8 mouse cellular contexts compared by ENCODE assay signal in the genomic region with DNA sequence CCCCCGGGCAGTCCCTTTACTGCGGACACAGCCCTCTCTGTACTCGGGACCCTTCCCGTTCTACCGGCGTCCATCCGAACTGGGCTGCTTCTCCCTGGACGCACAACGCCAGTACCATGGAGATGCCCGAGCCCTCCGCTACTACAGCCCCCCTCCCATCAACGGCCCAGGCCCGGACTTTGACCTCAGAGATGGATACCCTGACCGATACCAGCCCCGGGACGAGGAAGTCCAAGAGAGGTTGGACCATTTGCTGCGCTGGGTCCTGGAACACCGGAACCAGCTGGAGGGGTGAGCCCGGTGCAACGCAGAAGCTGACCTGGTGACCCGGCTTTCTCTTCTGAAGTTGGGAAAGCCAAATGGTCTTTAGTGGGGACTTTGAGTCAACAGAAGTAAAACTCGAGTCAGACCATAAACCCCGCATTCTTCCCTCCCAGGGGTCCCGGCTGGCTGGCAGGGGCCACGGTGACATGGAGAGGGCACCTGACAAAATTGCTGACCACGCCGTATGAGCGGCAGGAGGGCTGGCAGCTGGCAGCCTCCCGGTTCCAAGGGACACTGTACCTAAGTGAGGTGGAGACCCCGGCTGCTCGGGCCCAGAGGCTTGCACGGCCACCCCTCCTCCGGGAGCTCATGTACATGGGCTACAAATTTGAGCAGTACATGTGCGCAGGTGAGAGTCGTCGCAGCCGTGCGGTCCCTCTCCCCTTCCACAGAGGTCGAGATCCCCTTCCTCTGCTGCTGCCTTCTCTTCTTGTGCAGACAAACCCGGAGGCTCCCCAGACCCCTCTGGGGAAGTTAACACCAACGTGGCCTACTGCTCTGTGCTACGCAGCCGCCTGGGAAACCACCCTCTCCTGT. TPM values are rescaled to one million over a fixed set of nuclear protein-coding genes. Genes with fewer than 3 reads are reported as not detected.
DNase-seq lines count a peak whose midpoint lies in the region; ATAC-seq lines count a peak whose summit lies in the region.

No protein-coding gene starts in this region.

- H3K4me2 ChIP-seq in lung, embryonic 15.5 days, result peak overlapping the region; percentile 99
- H3K4me2 ChIP-seq in embryonic facial prominence, embryonic 15.5 days (replicated peaks), result peak overlapping the region; percentile 99
- peak overlapping the region; percentile 93 for H3K4me2 ChIP-seq in hindbrain, embryonic 14.5 days (replicated peaks)
- H3K4me2 ChIP-seq in liver, embryonic 15.5 days, result peak overlapping the region; percentile 96

- peaks cover 18% of the 10 kb centered on the region for H3K4me1 ChIP-seq in lung, embryonic 15.5 days
- peaks cover 24% of the 10 kb centered on the region for H3K4me1 ChIP-seq in embryonic facial prominence, embryonic 15.5 days
- peaks cover 21% of the 10 kb centered on the region for H3K4me1 ChIP-seq in hindbrain, embryonic 14.5 days (replicated peaks; ENCODE audit: control insufficient read depth, insufficient read depth, low read length)
- H3K4me1 ChIP-seq in liver, embryonic 15.5 days (replicated peaks), result peaks cover 53% of the 10 kb centered on the region

- peaks cover 43% of the 10 kb centered on the region for H3K36me3 ChIP-seq in lung, embryonic 15.5 days
- H3K36me3 ChIP-seq in embryonic facial prominence, embryonic 15.5 days, result peaks cover 50% of the 10 kb centered on the region
- peaks cover 58% of the 10 kb centered on the region for H3K36me3 ChIP-seq in hindbrain, embryonic 14.5 days (replicated peaks; ENCODE audit: control insufficient read depth, insufficient read depth)
- H3K36me3 ChIP-seq in liver, embryonic 15.5 days (replicated peaks), result peaks cover 55% of the 10 kb centered on the region

- peak; percentile 2; the same call in 1 of the 2 replicates for ATAC-seq in lung, embryonic 15.5 days (ENCODE audit: borderline replicate concordance, extremely low read depth, low FRiP score, low TSS enrichment)
- ATAC-seq in embryonic facial prominence, embryonic 15.5 days (ENCODE audit: insufficient number of reproducible peaks, low FRiP score, low TSS enrichment, low read depth), result no peak
- ATAC-seq in hindbrain, embryonic 14.5 days (ENCODE audit: low FRiP score), result no peak
- no peak for ATAC-seq in liver, embryonic 15.5 days (ENCODE audit: insufficient read depth)
- no peak for ATAC-seq in megakaryocyte-erythroid progenitor cell, adult 5-6 weeks (replicated peaks; ENCODE audit: low FRiP score, low TSS enrichment, poor library complexity, severe bottlenecking)

- whole genome bisulfite sequencing in lung, embryonic 15.5 days, result 33% methylated on average over 43 of the region's 43 CpGs
- WGBS in embryonic facial prominence, embryonic 15.5 days, result 36% methylated on average over 43 of the region's 43 CpGs
- WGBS in hindbrain, embryonic 14.5 days, result 39% methylated on average over 42 of the region's 43 CpGs
- 33% methylated on average over 43 of the region's 43 CpGs for WGBS in liver, embryonic 15.5 days (ENCODE audit: insufficient replicate concordance)

- no peaks in the 10 kb centered on the region for H3K27me3 ChIP-seq in lung, embryonic 15.5 days
- no peaks in the 10 kb centered on the region for H3K27me3 ChIP-seq in embryonic facial prominence, embryonic 15.5 days
- no peaks in the 10 kb centered on the region for H3K27me3 ChIP-seq in hindbrain, embryonic 14.5 days (ENCODE audit: control insufficient read depth, insufficient read depth, low read length)
- no peaks in the 10 kb centered on the region for H3K27me3 ChIP-seq in liver, embryonic 15.5 days

- no peak for DNase-seq in lung, adult 18-20 months
- DNase-seq in hindbrain, embryonic 14.5 days (ENCODE audit: low spot score), result no peak
- DNase-seq in thymus, postnatal 36 days, result peak; percentile 4 to 46
- no peak for DNase-seq in adipocyte (ENCODE audit: low spot score)

- H3K9me3 ChIP-seq in lung, embryonic 15.5 days, result no peaks in the 10 kb centered on the region
- no peaks in the 10 kb centered on the region for H3K9me3 ChIP-seq in embryonic facial prominence, embryonic 15.5 days (replicated peaks)
- no peaks in the 10 kb centered on the region for H3K9me3 ChIP-seq in hindbrain, embryonic 14.5 days (ENCODE audit: control insufficient read depth, low read length)
- H3K9me3 ChIP-seq in liver, embryonic 15.5 days (replicated peaks), result no peaks in the 10 kb centered on the region

- peak overlapping the region; percentile 89 for H3K4me3 ChIP-seq in lung, embryonic 15.5 days
- H3K4me3 ChIP-seq in embryonic facial prominence, embryonic 15.5 days (replicated peaks), result peak overlapping the region; percentile 86
- peak overlapping the region; percentile 53 for H3K4me3 ChIP-seq in hindbrain, embryonic 14.5 days (replicated peaks; ENCODE audit: low read length)
- peak overlapping the region; percentile 79 for H3K4me3 ChIP-seq in liver, embryonic 15.5 days (replicated peaks)

- peak overlapping the region; percentile 65 for H3K9ac ChIP-seq in lung, embryonic 15.5 days
- H3K9ac ChIP-seq in embryonic facial prominence, embryonic 15.5 days, result peak overlapping the region; percentile 73
- H3K9ac ChIP-seq in hindbrain, embryonic 14.5 days, result peak overlapping the region; percentile 65
- H3K9ac ChIP-seq in liver, embryonic 15.5 days, result peak overlapping the region; percentile 81

- peak overlapping the region; percentile 69; the same call in 1 of the 2 replicates for H3K27ac ChIP-seq in lung, embryonic 15.5 days
- H3K27ac ChIP-seq in embryonic facial prominence, embryonic 15.5 days (replicated peaks), result peak overlapping the region; percentile 86
- H3K27ac ChIP-seq in hindbrain, embryonic 14.5 days, result peak overlapping the region; percentile 70
- H3K27ac ChIP-seq in liver, embryonic 15.5 days (replicated peaks), result peak overlapping the region; percentile 89

RNA-seq across cellular contexts. Expression of gene Dxo, which starts 0.9 kb away (rescaled TPM):
- polyA plus RNA-seq in lung, embryonic 15.5 days (2015; fragmentation: Nextera tagmentation; extraction: Ambion mirVana), result 63.0 and 63.3 TPM in 2 replicates
- polyA plus RNA-seq in embryonic facial prominence, embryonic 15.5 days (2015; fragmentation: Nextera tagmentation; extraction: Ambion mirVana), result 66.2 and 70.7 TPM in 2 replicates
- 54.4 and 61.9 TPM in 2 replicates for polyA plus RNA-seq in hindbrain, embryonic 14.5 days (2014; fragmentation: Nextera tagmentation; extraction: Ambion mirVana)
- polyA plus RNA-seq in liver, embryonic 15.5 days (2015; fragmentation: Nextera tagmentation; extraction: Ambion mirVana), result 29.8 and 31.2 TPM in 2 replicates
- total RNA-seq in megakaryocyte-erythroid progenitor cell, adult 5-6 weeks (2014; fragmentation: Nextera tagmentation), result 60.8 and 63.4 TPM in 2 replicates
- total RNA-seq in megakaryocyte-erythroid progenitor cell, adult 5-6 weeks (2017), result 24.4 and 28.1 TPM in 2 replicates

RNA-seq across cellular contexts. Expression of gene Stk19, which starts 0.9 kb away (rescaled TPM):
- 32.7 and 33.7 TPM in 2 replicates for polyA plus RNA-seq in lung, embryonic 15.5 days (2015; fragmentation: Nextera tagmentation; extraction: Ambion mirVana)
- polyA plus RNA-seq in embryonic facial prominence, embryonic 15.5 days (2015; fragmentation: Nextera tagmentation; extraction: Ambion mirVana), result 30.4 and 33.8 TPM in 2 replicates
- 25.9 and 28.8 TPM in 2 replicates for polyA plus RNA-seq in hindbrain, embryonic 14.5 days (2014; fragmentation: Nextera tagmentation; extraction: Ambion mirVana)
- polyA plus RNA-seq in liver, embryonic 15.5 days (2015; fragmentation: Nextera tagmentation; extraction: Ambion mirVana), result 12.0 and 14.1 TPM in 2 replicates
- 26.8 and 48.2 TPM in 2 replicates for total RNA-seq in megakaryocyte-erythroid progenitor cell, adult 5-6 weeks (2014; fragmentation: Nextera tagmentation)
- 14.8 and 30.6 TPM in 2 replicates for total RNA-seq in megakaryocyte-erythroid progenitor cell, adult 5-6 weeks (2017)

RNA-seq across cellular contexts. Expression of gene Skiv2l, which starts 12.3 kb away (rescaled TPM):
- 50.8 and 54.0 TPM in 2 replicates for polyA plus RNA-seq in lung, embryonic 15.5 days (2015; fragmentation: Nextera tagmentation; extraction: Ambion mirVana)
- polyA plus RNA-seq in embryonic facial prominence, embryonic 15.5 days (2015; fragmentation: Nextera tagmentation; extraction: Ambion mirVana), result 50.6 and 55.0 TPM in 2 replicates
- polyA plus RNA-seq in hindbrain, embryonic 14.5 days (2014; fragmentation: Nextera tagmentation; extraction: Ambion mirVana), result 49.6 and 51.2 TPM in 2 replicates
- polyA plus RNA-seq in liver, embryonic 15.5 days (2015; fragmentation: Nextera tagmentation; extraction: Ambion mirVana), result 24.5 and 29.2 TPM in 2 replicates
- 57.6 and 64.6 TPM in 2 replicates for total RNA-seq in megakaryocyte-erythroid progenitor cell, adult 5-6 weeks (2014; fragmentation: Nextera tagmentation)
- 21.0 and 24.2 TPM in 2 replicates for total RNA-seq in megakaryocyte-erythroid progenitor cell, adult 5-6 weeks (2017)

RNA-seq across cellular contexts. Expression of gene Nelfe, which starts 12.5 kb away (rescaled TPM):
- 92.6 and 95.7 TPM in 2 replicates for polyA plus RNA-seq in lung, embryonic 15.5 days (2015; fragmentation: Nextera tagmentation; extraction: Ambion mirVana)
- 97.7 and 114 TPM in 2 replicates for polyA plus RNA-seq in embryonic facial prominence, embryonic 15.5 days (2015; fragmentation: Nextera tagmentation; extraction: Ambion mirVana)
- polyA plus RNA-seq in hindbrain, embryonic 14.5 days (2014; fragmentation: Nextera tagmentation; extraction: Ambion mirVana), result 73.7 and 74.0 TPM in 2 replicates
- 45.6 and 46.7 TPM in 2 replicates for polyA plus RNA-seq in liver, embryonic 15.5 days (2015; fragmentation: Nextera tagmentation; extraction: Ambion mirVana)
- 59.5 and 64.1 TPM in 2 replicates for total RNA-seq in megakaryocyte-erythroid progenitor cell, adult 5-6 weeks (2014; fragmentation: Nextera tagmentation)
- 21.0 and 29.6 TPM in 2 replicates for total RNA-seq in megakaryocyte-erythroid progenitor cell, adult 5-6 weeks (2017)

RNA-seq across cellular contexts. Expression of gene Cfb, which starts 24.6 kb away (rescaled TPM):
- polyA plus RNA-seq in lung, embryonic 15.5 days (2015; fragmentation: Nextera tagmentation; extraction: Ambion mirVana), result 2.8 and 3.1 TPM in 2 replicates
- polyA plus RNA-seq in embryonic facial prominence, embryonic 15.5 days (2015; fragmentation: Nextera tagmentation; extraction: Ambion mirVana), result 2.9 and 3.2 TPM in 2 replicates
- 2.2 and 2.3 TPM in 2 replicates for polyA plus RNA-seq in hindbrain, embryonic 14.5 days (2014; fragmentation: Nextera tagmentation; extraction: Ambion mirVana)
- 281 and 374 TPM in 2 replicates for polyA plus RNA-seq in liver, embryonic 15.5 days (2015; fragmentation: Nextera tagmentation; extraction: Ambion mirVana)
- total RNA-seq in megakaryocyte-erythroid progenitor cell, adult 5-6 weeks (2014; fragmentation: Nextera tagmentation), result not detected in 2 replicates
- total RNA-seq in megakaryocyte-erythroid progenitor cell, adult 5-6 weeks (2017), result not detected in 2 replicates

Comparison
In these comparisons a context has a peak if more than half of its experiments do, and no peak if none do; other contexts are left out.
1. DNase-seq: peak in thymus, postnatal 36 days (2 of 2); none in lung, adult 18-20 months (0 of 2), hindbrain, embryonic 14.5 days (single experiment) and adipocyte (single experiment).
2. Peak in every context shown above with its lines, with median percentiles within 50 percentile points of each other: H3K27ac ChIP-seq, H3K4me2 ChIP-seq, H3K4me3 ChIP-seq and H3K9ac ChIP-seq.